Mouse (Mus musculus) cerebellum, postnatal 4 days (tissue): ENCODE data around the gene Gm20388.

Experiments used
- DNase-seq, 2 experiments: peaks; one replicate each; pipeline ENCODE4 v3.0.0; 2022; ENCODE audit warnings: low spot score in 2 of 2, mixed read lengths in 1 of 2

Gm20388 gene

GRCm38 (mm10) chr8:121796406-121796805 is 1885.8 kb downstream of the Gm20388 start:
- DNase-seq = no peak

- no peak for DNase-seq
Observed at GRCm38 (mm10) chr8:121798401-121798800, 1887.8 kb downstream of the Gm20388 start.

- DNase-seq = no peak
Observed at GRCm38 (mm10) chr8:121804829-121805228, 1894.2 kb downstream of the Gm20388 start.

- DNase-seq = no peak
Observed at GRCm38 (mm10) chr8:121806126-121806525, 1895.5 kb downstream of the Gm20388 start.

GRCm38 (mm10) chr8:121808032-121808431 is 1897.4 kb downstream of the Gm20388 start:
- DNase-seq = no peak

- DNase-seq = no peak
Observed at GRCm38 (mm10) chr8:121809524-121810155, 1899.0 kb downstream of the Gm20388 start.

- no peak for DNase-seq
Observed at GRCm38 (mm10) chr8:121811502-121811901, 1900.9 kb downstream of the Gm20388 start.

GRCm38 (mm10) chr8:121811931-121812570 is 1901.4 kb downstream of the Gm20388 start:
- DNase-seq = no peak

GRCm38 (mm10) chr8:121818226-121818625 is 1907.6 kb downstream of the Gm20388 start:
- DNase-seq = no peak

- no peak for DNase-seq
Observed at GRCm38 (mm10) chr8:121820840-121821239, 1910.2 kb downstream of the Gm20388 start.

GRCm38 (mm10) chr8:121821320-121821719 is 1910.7 kb downstream of the Gm20388 start:
- DNase-seq = no peak

- DNase-seq = no peak
Observed at GRCm38 (mm10) chr8:121821770-121822169, 1911.1 kb downstream of the Gm20388 start.

- no peak for DNase-seq
Observed at GRCm38 (mm10) chr8:121827726-121828125, 1917.1 kb downstream of the Gm20388 start.

- no peak for DNase-seq
Observed at GRCm38 (mm10) chr8:121828376-121829023, 1917.9 kb downstream of the Gm20388 start.

- DNase-seq = peak; percentile 88 to 90
Observed at GRCm38 (mm10) chr8:121829048-121829776, 1918.6 kb downstream of the Gm20388 start, which contains the start of gene Klhdc4. Gene Klhdc4, minus strand, starts transcription at chr8:121829569.

GRCm38 (mm10) chr8:121829777-121830362 is 1919.2 kb downstream of the Gm20388 start:
- DNase-seq = peak in 1 of 2 experiments; percentile 13

- no peak for DNase-seq
Observed at GRCm38 (mm10) chr8:121832061-121832460, 1921.4 kb downstream of the Gm20388 start.

- DNase-seq = peak in 1 of 2 experiments; percentile 77
Observed at GRCm38 (mm10) chr8:121832503-121832902, 1921.9 kb downstream of the Gm20388 start.

- peak; percentile 76 to 90 for DNase-seq
Observed at GRCm38 (mm10) chr8:121841242-121841641, 1930.6 kb downstream of the Gm20388 start.

GRCm38 (mm10) chr8:121842064-121842955 is 1931.7 kb downstream of the Gm20388 start:
- DNase-seq = no peak
